Mouse (Mus musculus): ENCODE measurements around the gene Myl6. TPM values are rescaled to one million over a fixed set of nuclear protein-coding genes. Genes with fewer than 3 reads are reported as not detected.

Gene Myl6
- 1,564 and 1,684 TPM in 2 replicates for polyA plus RNA-seq (2015; fragmentation: Nextera tagmentation; extraction: Ambion mirVana)

DNA sequence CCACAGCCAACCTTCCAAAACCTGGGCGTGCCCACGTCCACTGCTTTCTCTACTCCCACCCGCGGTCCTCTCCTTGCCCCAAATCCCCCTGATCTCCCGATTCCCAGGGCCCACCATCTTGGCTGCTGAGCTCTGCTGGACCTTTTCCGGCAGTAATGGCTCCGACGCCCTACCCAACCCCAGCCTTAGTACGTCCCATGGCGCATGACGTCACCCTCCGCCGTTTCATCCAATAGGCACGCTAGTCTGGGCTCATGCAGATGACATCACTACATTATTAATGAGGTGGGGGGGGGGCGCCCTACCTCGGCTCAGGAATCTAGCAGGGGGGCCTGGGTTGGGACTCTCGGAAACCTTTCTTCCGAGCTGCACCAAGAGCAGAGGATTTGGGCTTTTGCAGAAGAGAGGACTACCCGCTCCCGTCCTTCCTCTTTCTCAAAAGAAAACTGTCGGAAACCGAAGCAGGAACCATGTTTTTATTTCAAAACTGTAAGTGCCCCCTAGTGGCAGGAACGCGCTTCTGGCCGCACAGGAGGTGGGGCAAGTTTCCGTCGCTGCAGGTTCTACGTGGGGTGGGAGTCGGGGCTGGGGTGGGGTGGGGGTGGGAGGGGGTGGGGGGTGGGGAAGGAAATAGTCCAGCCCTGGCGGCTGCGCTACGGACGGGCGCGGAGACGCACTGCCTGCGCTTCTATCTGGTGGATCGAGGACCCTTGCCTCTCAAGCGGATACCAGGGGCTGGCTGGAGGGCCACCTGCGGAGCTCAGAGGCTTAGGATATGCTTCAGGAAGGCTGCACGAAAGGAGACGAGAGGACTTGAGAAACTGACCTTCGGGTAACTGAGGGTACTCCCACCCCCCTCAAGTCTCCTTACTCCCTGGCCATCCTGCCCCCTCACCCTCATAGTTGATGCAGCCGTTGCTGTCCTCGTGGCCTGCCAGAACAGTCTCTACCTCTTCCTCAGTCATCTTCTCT lies at the start of gene Myl6:
TSS of gene Myl6 (minus strand) at position 451 of the 972 bp plus-strand sequence.
- Histone ChIP-seq H3K9ac (ENCODE audit: low read length) (peak within 1 kb of the TSS; percentile 83), H3K4me1 (replicated peaks; ENCODE audit: control insufficient read depth, insufficient read depth, low read length) (peaks cover 29% of the 10 kb centered on the region), H3K27me3 (ENCODE audit: control insufficient read depth, insufficient read depth, low read depth, low read length) (no peaks in the 10 kb centered on the region), H3K4me3 (ENCODE audit: low read length) (peak within 1 kb of the TSS; percentile 77), H3K9me3 (ENCODE audit: control insufficient read depth, low read length) (no peaks in the 10 kb centered on the region), H3K4me2 (ENCODE audit: low read depth, low read length) (peak within 1 kb of the TSS; percentile 78), H3K27ac (ENCODE audit: low read length) (peak within 1 kb of the TSS; percentile 99), H3K36me3 (ENCODE audit: control insufficient read depth, insufficient read depth, low read length) (peaks cover 22% of the 10 kb centered on the region)
- under 1% methylated on average over 42 of the region's 45 CpGs for WGBS
- ATAC-seq (ENCODE audit: low read depth): peak; percentile 91

DNA sequence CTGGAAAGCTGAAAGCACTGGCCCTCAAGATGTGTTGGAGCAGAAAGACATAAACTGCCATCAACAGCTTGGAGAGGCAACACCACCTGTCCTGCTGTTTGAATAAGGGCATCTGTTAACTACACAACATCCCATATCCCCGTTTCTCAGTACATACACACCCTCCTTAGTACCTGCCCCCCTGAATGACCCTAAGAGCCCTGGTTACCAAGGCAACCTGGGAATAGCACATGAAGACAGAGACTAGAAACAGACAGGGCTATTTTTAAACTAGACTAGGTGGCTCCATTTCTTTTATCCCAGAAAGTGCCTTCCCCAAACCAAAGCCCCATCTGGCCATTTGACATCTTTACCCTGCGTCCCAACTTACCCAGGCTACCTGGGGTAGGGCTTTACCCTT lies 49.2 kb upstream of the Myl6 start:
- Histone ChIP-seq H3K4me2 (ENCODE audit: low read depth, low read length) (no peak overlapping the region), H3K27ac (ENCODE audit: low read length) (no peak overlapping the region), H3K36me3 (ENCODE audit: control insufficient read depth, insufficient read depth, low read length) (peaks cover 28% of the 10 kb centered on the region), H3K9me3 (ENCODE audit: control insufficient read depth, low read length) (no peaks in the 10 kb centered on the region), H3K4me3 (ENCODE audit: low read length) (no peak overlapping the region), H3K9ac (ENCODE audit: low read length) (no peak overlapping the region), H3K4me1 (replicated peaks; ENCODE audit: control insufficient read depth, insufficient read depth, low read length) (peaks cover 8% of the 10 kb centered on the region), H3K27me3 (ENCODE audit: control insufficient read depth, insufficient read depth, low read depth, low read length) (no peaks in the 10 kb centered on the region)
- no peak for ATAC-seq (ENCODE audit: low read depth)
- 60% methylated on average over 2 of the region's 2 CpGs for WGBS

- H3K4me3 ChIP-seq (ENCODE audit: low read length): no peak overlapping the region
- no peak overlapping the region for H3K9ac ChIP-seq (ENCODE audit: low read length)
- no peaks in the 10 kb centered on the region for H3K27me3 ChIP-seq (ENCODE audit: control insufficient read depth, insufficient read depth, low read depth, low read length)
- H3K27ac ChIP-seq (ENCODE audit: low read length): no peak overlapping the region
- no peak overlapping the region for H3K4me2 ChIP-seq (ENCODE audit: low read depth, low read length)
- no peak for ATAC-seq (ENCODE audit: low read depth)
- peaks cover 4% of the 10 kb centered on the region for H3K4me1 ChIP-seq (replicated peaks; ENCODE audit: control insufficient read depth, insufficient read depth, low read length)
- WGBS: 77% methylated on average over 1 of the region's 1 CpGs
- peaks cover 13% of the 10 kb centered on the region for H3K36me3 ChIP-seq (ENCODE audit: control insufficient read depth, insufficient read depth, low read length)
- H3K9me3 ChIP-seq (ENCODE audit: control insufficient read depth, low read length): no peaks in the 10 kb centered on the region
Measured at GRCm38 (mm10) chr10:128538340-128538870, 44.5 kb upstream of the Myl6 start.

DNA sequence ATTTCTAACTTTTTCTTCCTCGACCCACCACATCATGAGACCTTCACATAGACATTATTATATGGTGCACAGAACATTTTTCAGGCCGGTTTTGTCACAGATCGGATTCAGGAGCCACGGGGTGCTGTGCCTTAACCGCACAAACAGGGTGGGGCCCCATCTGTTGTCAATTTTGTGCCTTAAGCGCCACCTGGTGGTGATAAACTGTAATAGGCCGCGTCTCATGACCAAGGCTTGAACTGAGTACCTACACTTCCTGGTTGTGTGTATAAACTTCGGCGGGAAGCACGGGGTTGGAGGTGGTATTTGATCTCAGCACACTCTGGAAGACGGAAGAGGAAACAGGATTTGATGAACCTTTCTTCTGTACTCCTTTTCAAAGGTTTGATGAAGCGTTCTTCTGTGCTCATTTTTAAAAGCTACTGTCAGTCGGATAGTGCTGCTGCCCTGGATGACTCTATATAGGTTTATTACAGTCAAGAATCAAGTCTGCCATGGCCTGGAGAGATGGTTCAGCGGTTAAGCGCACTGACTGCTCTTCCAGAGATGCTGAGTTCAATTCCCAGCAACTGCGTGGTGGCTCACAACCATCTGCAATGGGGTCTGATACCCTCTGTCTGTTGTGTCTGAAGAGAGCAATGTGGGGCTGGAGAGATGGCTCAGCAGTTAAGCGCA lies 42.5 kb upstream of the Myl6 start:
- no peaks in the 10 kb centered on the region for H3K36me3 ChIP-seq (ENCODE audit: control insufficient read depth, insufficient read depth, low read length)
- H3K4me3 ChIP-seq (ENCODE audit: low read length): peak overlapping the region; percentile 20
- peak overlapping the region; percentile 55 for H3K4me2 ChIP-seq (ENCODE audit: low read depth, low read length)
- peak overlapping the region; percentile 63 for H3K9ac ChIP-seq (ENCODE audit: low read length)
- H3K4me1 ChIP-seq (replicated peaks; ENCODE audit: control insufficient read depth, insufficient read depth, low read length): peaks cover 4% of the 10 kb centered on the region; the same call in 1 of the 2 replicates
- WGBS: 12% methylated on average over 18 of the region's 18 CpGs
- no peaks in the 10 kb centered on the region for H3K27me3 ChIP-seq (ENCODE audit: control insufficient read depth, insufficient read depth, low read depth, low read length)
- H3K27ac ChIP-seq (ENCODE audit: low read length): peak overlapping the region; percentile 34; the same call in 1 of the 2 replicates
- no peaks in the 10 kb centered on the region for H3K9me3 ChIP-seq (ENCODE audit: control insufficient read depth, low read length)
- peak; percentile 97 for ATAC-seq (ENCODE audit: low read depth)

GRCm38 (mm10) chr10:128535624-128536265 lies 41.8 kb upstream of the Myl6 start:
- H3K4me3 ChIP-seq (ENCODE audit: low read length): peak overlapping the region; percentile 20
- no peaks in the 10 kb centered on the region for H3K27me3 ChIP-seq (ENCODE audit: control insufficient read depth, insufficient read depth, low read depth, low read length)
- H3K4me1 ChIP-seq (replicated peaks; ENCODE audit: control insufficient read depth, insufficient read depth, low read length): peaks cover 4% of the 10 kb centered on the region; the same call in 1 of the 2 replicates
- peak overlapping the region; percentile 63 for H3K9ac ChIP-seq (ENCODE audit: low read length)
- H3K36me3 ChIP-seq (ENCODE audit: control insufficient read depth, insufficient read depth, low read length): no peaks in the 10 kb centered on the region
- ATAC-seq (ENCODE audit: low read depth): no peak; the same call in 1 of the 2 replicates
- peak overlapping the region; percentile 34; the same call in 1 of the 2 replicates for H3K27ac ChIP-seq (ENCODE audit: low read length)
- WGBS: 73% methylated on average over 4 of the region's 4 CpGs
- peak overlapping the region; percentile 55 for H3K4me2 ChIP-seq (ENCODE audit: low read depth, low read length)
- H3K9me3 ChIP-seq (ENCODE audit: control insufficient read depth, low read length): no peaks in the 10 kb centered on the region

GRCm38 (mm10) chr10:128535206-128535605 lies 41.3 kb upstream of the Myl6 start:
- Histone ChIP-seq H3K9me3 (ENCODE audit: control insufficient read depth, low read length) (no peaks in the 10 kb centered on the region), H3K4me1 (replicated peaks; ENCODE audit: control insufficient read depth, insufficient read depth, low read length) (peaks cover 4% of the 10 kb centered on the region; the same call in 1 of the 2 replicates), H3K36me3 (ENCODE audit: control insufficient read depth, insufficient read depth, low read length) (no peaks in the 10 kb centered on the region), H3K27me3 (ENCODE audit: control insufficient read depth, insufficient read depth, low read depth, low read length) (no peaks in the 10 kb centered on the region), H3K4me3 (ENCODE audit: low read length) (no peak overlapping the region), H3K4me2 (ENCODE audit: low read depth, low read length) (no peak overlapping the region), H3K27ac (ENCODE audit: low read length) (no peak overlapping the region), H3K9ac (ENCODE audit: low read length) (no peak overlapping the region)
- WGBS: 74% methylated on average over 2 of the region's 2 CpGs
- no peak for ATAC-seq (ENCODE audit: low read depth)

DNA sequence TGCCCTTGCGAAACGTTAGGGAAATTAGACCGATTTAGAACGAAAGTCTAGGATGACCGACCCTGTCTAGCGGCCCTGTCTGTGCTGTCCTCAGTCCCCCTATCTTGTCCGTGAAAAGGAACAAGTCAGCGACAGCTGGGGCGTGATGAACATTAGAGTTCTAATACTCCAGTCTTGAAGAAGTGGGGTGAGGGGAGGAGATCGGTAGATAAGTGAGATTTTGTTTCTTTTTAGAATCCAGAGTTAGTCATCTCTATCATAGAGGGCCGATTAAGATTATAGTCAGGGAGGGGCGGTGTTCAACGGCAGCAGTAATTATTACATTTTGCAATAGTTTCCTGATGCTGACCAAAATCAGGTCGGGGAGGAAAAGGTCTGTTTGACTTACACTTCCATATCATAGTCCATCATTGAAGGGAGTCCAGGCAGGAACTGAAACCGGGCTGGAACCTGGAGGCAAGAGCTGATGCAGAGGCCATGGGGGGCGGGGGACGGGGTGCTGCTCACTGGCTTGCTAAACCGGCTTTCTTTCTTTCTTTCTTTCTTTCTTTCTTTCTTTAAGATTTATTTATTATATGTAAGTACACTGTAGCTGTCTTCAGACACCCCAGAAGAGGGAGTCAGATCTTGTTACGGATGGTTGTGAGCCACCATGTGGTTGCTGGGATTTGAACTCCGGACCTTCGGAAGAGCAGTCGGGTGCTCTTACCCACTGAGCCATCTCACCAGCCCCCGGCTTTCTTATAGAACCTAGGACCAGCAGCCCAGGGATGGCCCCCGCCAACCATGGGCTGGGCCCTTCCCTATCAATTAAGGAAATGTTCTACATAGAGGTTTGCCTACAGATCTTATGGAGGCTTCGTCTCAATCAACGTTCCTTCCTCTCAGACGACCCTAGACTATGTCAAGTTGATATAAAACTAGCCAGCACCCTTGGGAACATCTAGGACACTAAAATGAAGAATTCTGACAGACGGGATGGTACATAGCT lies 32.7 kb upstream of the Myl6 start:
- Histone ChIP-seq H3K4me1 (replicated peaks; ENCODE audit: control insufficient read depth, insufficient read depth, low read length) (peaks cover 12% of the 10 kb centered on the region), H3K4me3 (ENCODE audit: low read length) (peak overlapping the region; percentile 88), H3K9me3 (ENCODE audit: control insufficient read depth, low read length) (no peaks in the 10 kb centered on the region), H3K27ac (ENCODE audit: low read length) (peak overlapping the region; percentile 34), H3K36me3 (ENCODE audit: control insufficient read depth, insufficient read depth, low read length) (no peaks in the 10 kb centered on the region), H3K27me3 (ENCODE audit: control insufficient read depth, insufficient read depth, low read depth, low read length) (0 out of 2 replicates have a peak, but pooled peaks cover 2% of the 10 kb centered on the region), H3K9ac (ENCODE audit: low read length) (peak overlapping the region; percentile 57), H3K4me2 (ENCODE audit: low read depth, low read length) (peak overlapping the region; percentile 99)
- 28% methylated on average over 28 of the region's 28 CpGs for WGBS
- no peak for ATAC-seq (ENCODE audit: low read depth)
